Mouse (Mus musculus) gastrocnemius, adult 8-10 months (tissue): ENCODE results near the gene Capn12. TPM values are rescaled to one million over a fixed set of nuclear protein-coding genes. Genes with fewer than 3 reads are reported as not detected.

Source experiments
- total RNA-seq, 4 experiments: library from RNA; stranded (reverse); gene quantifications; 2 replicates each; pipeline ENCODE4 v1.2.4; 2022

Capn12 gene
- total RNA-seq, 4 experiments from 2014 or later = 0.11 TPM; not detected in 3

Other genes with a start within 250 kb of the Capn12 start
- gene Fbxo27, start 188.6 kb upstream of the Capn12 start, total RNA-seq = under 1 TPM in 3 of 4 experiments, not detected in 1; 0.12 to 0.68 (median 0.13) TPM
- 1 to 10 TPM; 4.0 to 7.0 (median 5.6) TPM for gene Fbxo17, start 164.6 kb upstream of the Capn12 start, total RNA-seq
- 10 to 100 TPM; 36.1 to 42.4 (median 40.5) TPM for gene Mrps12, start 139.6 kb upstream of the Capn12 start, total RNA-seq
- 10 to 100 TPM; 12.3 to 13.5 (median 12.6) TPM for gene Sars2, start 139.4 kb upstream of the Capn12 start, total RNA-seq
- not detected for gene Ccer2, start 125.2 kb upstream of the Capn12 start, total RNA-seq
- 100 to 1,000 TPM in 1 of 4 experiments, 10 to 100 TPM in 3; 94.9 to 105 (median 96.4) TPM for gene Sirt2, start 114.7 kb upstream of the Capn12 start, total RNA-seq
- gene Nfkbib, start 113.9 kb upstream of the Capn12 start, total RNA-seq = 10 to 100 TPM; 28.5 to 34.2 (median 31.2) TPM
- gene Rinl, start 92.5 kb upstream of the Capn12 start, total RNA-seq = under 1 TPM in 3 of 4 experiments, not detected in 1; 0.27 to 0.70 (median 0.56) TPM
- gene Hnrnpl, start 72.9 kb upstream of the Capn12 start, total RNA-seq = 100 to 1,000 TPM; 105 to 116 (median 109) TPM
- gene Ech1, start 56.2 kb upstream of the Capn12 start, total RNA-seq = 100 to 1,000 TPM; 222 to 343 (median 237) TPM
- 1 to 10 TPM in 3 of 4 experiments, under 1 TPM in 1; 0.58 to 1.6 (median 1.4) TPM for gene Lgals4, start 47.6 kb upstream of the Capn12 start, total RNA-seq
- gene Lgals7, start 17.6 kb upstream of the Capn12 start, total RNA-seq = not detected
- gene Actn4, start 80.9 kb downstream of the Capn12 start, total RNA-seq = 10 to 100 TPM; 21.3 to 36.9 (median 28.2) TPM
- gene Eif3k, start 100.4 kb downstream of the Capn12 start, total RNA-seq = 100 to 1,000 TPM; 130 to 143 (median 134) TPM
- gene Map4k1, start 100.6 kb downstream of the Capn12 start, total RNA-seq = under 1 TPM; 0.22 to 0.82 (median 0.41) TPM
- gene Ryr1, start 243.8 kb downstream of the Capn12 start, total RNA-seq = 1,000 to 10,000 TPM; 1,847 to 2,398 (median 2,093) TPM